Mouse (Mus musculus): ENCODE measurements around the gene C1qtnf7. TPM values are rescaled to one million over a fixed set of nuclear protein-coding genes. Genes with fewer than 3 reads are reported as not detected.

The C1qtnf7 gene
- polyA plus RNA-seq (2012; rRNA removed), result 1.1 and 1.5 TPM in 2 replicates

- 21% methylated on average over 15 of the region's 15 CpGs for WGBS
- DNase-seq (ENCODE audit: low read depth, low spot score), result no peak
Measured at GRCm38 (mm10) chr5:43515401-43515976, at the start of gene C1qtnf7. Gene C1qtnf7 (plus strand): TSS chr5:43515538.

- WGBS, result 85% methylated on average over 2 of the region's 2 CpGs
- no peak for DNase-seq (ENCODE audit: low read depth, low spot score)
Measured at GRCm38 (mm10) chr5:43466762-43467161, 48.6 kb upstream of the C1qtnf7 start.

- no peak for DNase-seq (ENCODE audit: low read depth, low spot score)
- WGBS, result 40% methylated on average over 3 of the region's 3 CpGs
Measured at GRCm38 (mm10) chr5:43467214-43467613, 48.1 kb upstream of the C1qtnf7 start.

GRCm38 (mm10) chr5:43468937-43469336 is 46.4 kb upstream of the C1qtnf7 start:
- WGBS, result 51% methylated on average over 10 of the region's 10 CpGs
- no peak for DNase-seq (ENCODE audit: low read depth, low spot score)

GRCm38 (mm10) chr5:43477953-43478352 is 37.4 kb upstream of the C1qtnf7 start:
- WGBS, result 60% methylated on average over 5 of the region's 5 CpGs
- no peak for DNase-seq (ENCODE audit: low read depth, low spot score)

GRCm38 (mm10) chr5:43480046-43480445 is 35.3 kb upstream of the C1qtnf7 start:
- DNase-seq (ENCODE audit: low read depth, low spot score), result no peak
- 56% methylated on average over 3 of the region's 3 CpGs for WGBS

GRCm38 (mm10) chr5:43480786-43481185 is 34.6 kb upstream of the C1qtnf7 start:
- WGBS, result 37% methylated on average over 2 of the region's 2 CpGs
- DNase-seq (ENCODE audit: low read depth, low spot score), result no peak

- 65% methylated on average over 2 of the region's 2 CpGs for WGBS
- no peak for DNase-seq (ENCODE audit: low read depth, low spot score)
Measured at GRCm38 (mm10) chr5:43481824-43482223, 33.5 kb upstream of the C1qtnf7 start.

GRCm38 (mm10) chr5:43501887-43502286 is 13.5 kb upstream of the C1qtnf7 start:
- DNase-seq (ENCODE audit: low read depth, low spot score), result no peak
- WGBS, result 93% methylated on average over 1 of the region's 1 CpGs

- WGBS, result 65% methylated on average over 2 of the region's 2 CpGs
- no peak for DNase-seq (ENCODE audit: low read depth, low spot score)
Measured at GRCm38 (mm10) chr5:43504243-43504786, 11.0 kb upstream of the C1qtnf7 start.

- no peak for DNase-seq (ENCODE audit: low read depth, low spot score)
- 56% methylated on average over 2 of the region's 2 CpGs for WGBS
Measured at GRCm38 (mm10) chr5:43508470-43508869, 6.9 kb upstream of the C1qtnf7 start.

- DNase-seq (ENCODE audit: low read depth, low spot score), result no peak
- WGBS, result 65% methylated on average over 1 of the region's 1 CpGs
Measured at GRCm38 (mm10) chr5:43508892-43509291, 6.4 kb upstream of the C1qtnf7 start.

GRCm38 (mm10) chr5:43511126-43511525 is 4.2 kb upstream of the C1qtnf7 start:
- WGBS, result 87% methylated on average over 2 of the region's 2 CpGs
- no peak for DNase-seq (ENCODE audit: low read depth, low spot score)

GRCm38 (mm10) chr5:43516491-43516890 is 1.2 kb downstream of the C1qtnf7 start:
- 69% methylated on average over 7 of the region's 7 CpGs for WGBS
- no peak for DNase-seq (ENCODE audit: low read depth, low spot score)

GRCm38 (mm10) chr5:43517313-43517712 is 2.0 kb downstream of the C1qtnf7 start:
- no peak for DNase-seq (ENCODE audit: low read depth, low spot score)
- WGBS, result 84% methylated on average over 13 of the region's 13 CpGs

- 26% methylated on average over 2 of the region's 2 CpGs for WGBS
- DNase-seq (ENCODE audit: low read depth, low spot score), result peak; percentile 42
Measured at GRCm38 (mm10) chr5:43519905-43520304, 4.6 kb downstream of the C1qtnf7 start.

GRCm38 (mm10) chr5:43521369-43521768 is 6.0 kb downstream of the C1qtnf7 start:
- no peak for DNase-seq (ENCODE audit: low read depth, low spot score)
- WGBS, result 66% methylated on average over 7 of the region's 7 CpGs

- 26% methylated on average over 1 of the region's 1 CpGs for WGBS
- DNase-seq (ENCODE audit: low read depth, low spot score), result peak; percentile 44
Measured at GRCm38 (mm10) chr5:43522866-43523265, 7.5 kb downstream of the C1qtnf7 start.

- WGBS, result 61% methylated on average over 6 of the region's 6 CpGs
- DNase-seq (ENCODE audit: low read depth, low spot score), result no peak
Measured at GRCm38 (mm10) chr5:43526874-43527584, 11.7 kb downstream of the C1qtnf7 start.

GRCm38 (mm10) chr5:43530186-43530585 is 14.8 kb downstream of the C1qtnf7 start:
- WGBS, result 68% methylated on average over 3 of the region's 3 CpGs
- no peak for DNase-seq (ENCODE audit: low read depth, low spot score)

- DNase-seq (ENCODE audit: low read depth, low spot score), result no peak
- WGBS, result 27% methylated on average over 1 of the region's 1 CpGs
Measured at GRCm38 (mm10) chr5:43530886-43531285, 15.5 kb downstream of the C1qtnf7 start.
